ENCODE assay signal across 14 mouse cellular contexts in the genomic region with DNA sequence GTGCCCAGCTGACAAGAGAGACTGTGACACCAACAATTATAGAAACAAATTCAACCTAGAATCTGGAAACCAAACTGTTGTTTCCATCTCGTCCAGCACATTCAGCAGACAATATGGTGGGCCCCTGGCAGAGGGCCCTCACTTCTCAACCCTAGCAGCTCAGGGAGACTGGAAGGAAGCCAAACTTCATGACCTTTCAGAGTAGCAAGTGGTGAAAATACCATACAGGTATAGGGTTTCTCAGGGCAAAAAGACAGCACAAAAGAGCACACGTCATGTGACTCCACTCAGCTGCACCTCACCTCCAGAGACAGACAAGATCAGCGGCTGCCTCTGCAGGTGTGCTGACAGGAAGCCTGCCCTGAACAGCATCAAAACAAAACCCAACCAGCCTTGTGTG. TPM values are rescaled to one million over a fixed set of nuclear protein-coding genes. Genes with fewer than 3 reads are reported as not detected.
DNase-seq lines count a peak whose midpoint lies in the region; ATAC-seq and TF ChIP-seq lines count a peak whose summit lies in the region.
"Had no signal": no experiment of that assay in that cellular context is flagged by ENCODE, and none has a peak within 500 bp of the region (broad histone marks: within the 10 kb centered on the region; RNA-seq: fewer than 3 reads in every experiment).

No protein-coding gene starts in this region.

- no peak overlapping the region for H3K4me3 ChIP-seq in kidney, adult 2 months (ENCODE audit: insufficient read depth, low read depth, low read length)
- no peak overlapping the region for H3K4me3 ChIP-seq in kidney, embryonic 14.5 days (ENCODE audit: low read length)
- H3K4me3 ChIP-seq in spleen, adult 2 months (ENCODE audit: extremely low read depth, insufficient read depth, insufficient read length) = no peak overlapping the region
- H3K4me3 ChIP-seq: limb, embryonic 12.5 days had no signal

- H3K9ac ChIP-seq in kidney, embryonic 14.5 days (ENCODE audit: low read depth, low read length) = no peak overlapping the region
- H3K9ac ChIP-seq: hindbrain, embryonic 14.5 days; limb, embryonic 12.5 days had no signal

- peaks cover 13% of the 10 kb centered on the region for H3K4me1 ChIP-seq in kidney, adult 2 months (ENCODE audit: control insufficient read depth, insufficient read depth, low read length)
- peaks cover 2% of the 10 kb centered on the region; the same call in 1 of the 2 replicates for H3K4me1 ChIP-seq in kidney, embryonic 14.5 days (ENCODE audit: control insufficient read depth, insufficient read depth, low read length)
- H3K4me1 ChIP-seq in spleen, adult 2 months (ENCODE audit: control insufficient read depth, insufficient read depth, insufficient read length) = peaks cover 6% of the 10 kb centered on the region; the same call in 1 of the 2 replicates

- DNase-seq in cerebellum, adult 18-20 months = peak; percentile 27 to 48
- no peak for DNase-seq in cerebellum, adult 8-10 months
- no peak for DNase-seq in kidney, adult 2 months
- peak in 1 of 2 experiments; percentile 11 for DNase-seq in spleen, adult 2 months (ENCODE audit: low read depth in 1 of 2, low spot score in 2 of 2)
- DNase-seq in spleen, postnatal 10 days (ENCODE audit: low spot score in 2 of 2) = no peak
- no peak for DNase-seq in ovary, postnatal 10 days (ENCODE audit: low spot score)
- no peak for DNase-seq in adrenal gland, postnatal 10 days
- DNase-seq: adrenal gland, postnatal 36 days; cerebellum, postnatal 14 days; gastrocnemius, postnatal 25 days; lung, postnatal 4 days had no signal

- no peaks in the 10 kb centered on the region for H3K9me3 ChIP-seq in kidney, embryonic 14.5 days (ENCODE audit: control insufficient read depth, low read length)
- H3K9me3 ChIP-seq: limb, embryonic 12.5 days had no signal

- no peak for TF ChIP-seq CTCF in kidney, adult 2 months (conservative IDR thresholded peaks at IDR 0.05; ENCODE audit: insufficient read depth, insufficient read length, low read depth, low read length)
- no peak for TF ChIP-seq CTCF in spleen, adult 2 months (IDR thresholded peaks at IDR 0.05; ENCODE audit: extremely low read depth, insufficient read depth, insufficient read length, insufficient replicate concordance)

- ATAC-seq in kidney, embryonic 14.5 days (ENCODE audit: low FRiP score, low TSS enrichment) = no peak

- 51% methylated on average over 3 of the region's 3 CpGs for WGBS in kidney, adult 2 months
- 70% methylated on average over 3 of the region's 3 CpGs for WGBS in kidney, embryonic 14.5 days
- WGBS in spleen, adult 2 months = 59% methylated on average over 3 of the region's 3 CpGs

- H3K27me3 ChIP-seq in kidney, adult 2 months (replicated peaks; ENCODE audit: control insufficient read depth, insufficient read depth, low read length) = no peaks in the 10 kb centered on the region
- H3K27me3 ChIP-seq in kidney, embryonic 14.5 days (ENCODE audit: control insufficient read depth, insufficient read depth, low read length) = no peaks in the 10 kb centered on the region
- no peaks in the 10 kb centered on the region for H3K27me3 ChIP-seq in spleen, adult 2 months (ENCODE audit: control insufficient read depth, insufficient read depth, low read length)
- H3K27me3 ChIP-seq: limb, embryonic 12.5 days had no signal

- 0 out of 2 replicates have a peak overlapping the region, but pooled peaks have one; percentile 26 for H3K27ac ChIP-seq in kidney, adult 2 months (ENCODE audit: insufficient read depth, low read depth, low read length)
- H3K27ac ChIP-seq in kidney, embryonic 14.5 days (ENCODE audit: low read depth, low read length) = no peak overlapping the region
- H3K27ac ChIP-seq in spleen, adult 2 months (ENCODE audit: insufficient read depth, low read length) = peak overlapping the region; percentile 22; the same call in 1 of the 2 replicates
- H3K27ac ChIP-seq: hindbrain, embryonic 14.5 days; limb, embryonic 12.5 days had no signal

- no peaks in the 10 kb centered on the region for H3K36me3 ChIP-seq in kidney, adult 2 months (ENCODE audit: control insufficient read depth, insufficient read depth, low read length)
- no peaks in the 10 kb centered on the region for H3K36me3 ChIP-seq in kidney, embryonic 14.5 days (ENCODE audit: control insufficient read depth, insufficient read depth, low read length)
- H3K36me3 ChIP-seq in spleen, adult 2 months (ENCODE audit: control insufficient read depth, insufficient read depth, low read length) = no peaks in the 10 kb centered on the region
- H3K36me3 ChIP-seq: limb, embryonic 12.5 days had no signal

- no peak for TF ChIP-seq POLR2A in kidney, adult 2 months (IDR thresholded peaks at IDR 0.05; ENCODE audit: low read depth, low read length)
- TF ChIP-seq POLR2A in spleen, adult 2 months (IDR thresholded peaks at IDR 0.05; ENCODE audit: low read depth, low read length) = no peak

- H3K4me2 ChIP-seq in kidney, embryonic 14.5 days (replicated peaks; ENCODE audit: low read depth, low read length) = no peak overlapping the region
- H3K4me2 ChIP-seq: hindbrain, embryonic 14.5 days; limb, embryonic 12.5 days had no signal

RNA-seq across cellular contexts. Expression of gene Tom1l2, which starts 18.6 kb away (rescaled TPM):
- 95.2 and 125 TPM in 2 replicates for polyA plus RNA-seq in kidney, adult 2 months (2012; rRNA removed)
- 11.3 and 19.3 TPM in 2 replicates for polyA plus RNA-seq in kidney, embryonic 14.5 days (2014; fragmentation: Nextera tagmentation; extraction: Ambion mirVana)
- 28.1 and 36.8 TPM in 2 replicates for polyA plus RNA-seq in spleen, adult 2 months (2012; rRNA removed)
- 10 to 100 TPM; 49.9 to 61.5 TPM for total RNA-seq in adrenal gland, postnatal 10 days (2021)

RNA-seq across cellular contexts. Expression of gene Drc3, which starts 19.0 kb away (rescaled TPM):
- 2.6 and 2.8 TPM in 2 replicates for polyA plus RNA-seq in kidney, adult 2 months (2012; rRNA removed)
- 1.3 and 1.5 TPM in 2 replicates for polyA plus RNA-seq in kidney, embryonic 14.5 days (2014; fragmentation: Nextera tagmentation; extraction: Ambion mirVana)
- polyA plus RNA-seq in spleen, adult 2 months (2012; rRNA removed) = 0.11 and 0.22 TPM in 2 replicates
- 1 to 10 TPM; 1.1 to 1.5 TPM for total RNA-seq in adrenal gland, postnatal 10 days (2021)

Comparison
In these comparisons a context has a peak if more than half of its experiments do, and no peak if none do; other contexts are left out.
1. DNase-seq: peak in cerebellum, adult 18-20 months (2 of 2); none in cerebellum, adult 8-10 months (single experiment), kidney, adult 2 months (single experiment), spleen, postnatal 10 days (0 of 2), ovary, postnatal 10 days (single experiment) and adrenal gland, postnatal 10 days (single experiment).